Mouse (Mus musculus) CH12.LX (cell line): ENCODE results near the gene Bmx.

Experiments
- CHD2 ChIP-seq: IDR thresholded peaks from 2 replicates; pipeline ENCODE4 v1.6.1; 2011; ENCODE audit warnings: low read length, improper control_type of control experiment
- CTCF ChIP-seq, 2 experiments: IDR thresholded peaks in 1 of 2; conservative IDR thresholded peaks in 1 of 2; 2 replicates each; pipeline ENCODE4 v1.5.1; 2011 to 2012; ENCODE audit warnings: low read depth in 2 of 2, low read length in 2 of 2, improper control_type of control experiment in 1 of 2, inconsistent platforms in 1 of 2, mild to moderate bottlenecking in 1 of 2, moderate library complexity in 1 of 2
- EP300 ChIP-seq: IDR thresholded peaks from 2 replicates; pipeline ENCODE4 v1.6.1; 2011; ENCODE audit warnings: low read length, improper control_type of control experiment
- POLR2A ChIP-seq: IDR thresholded peaks from 2 replicates; pipeline ENCODE4 v1.6.1; 2011; ENCODE audit warnings: low read depth, mild to moderate bottlenecking, improper control_type of control experiment, low read length
- RAD21 ChIP-seq: IDR thresholded peaks from 2 replicates; pipeline ENCODE4 v1.6.1; 2011; ENCODE audit warnings: low read depth, mild to moderate bottlenecking, low read length, improper control_type of control experiment, moderate library complexity
- TBP ChIP-seq: conservative IDR thresholded peaks from 2 replicates; pipeline ENCODE4 v1.6.1; 2011; ENCODE audit warnings: low read depth, low read length, improper control_type of control experiment
- TCF12 ChIP-seq: IDR thresholded peaks from 2 replicates; pipeline ENCODE4 v1.6.1; 2014; ENCODE audit warnings: low read depth, mild to moderate bottlenecking, inconsistent platforms, low read length, improper control_type of control experiment

- TF ChIP-seq RAD21 = no peak
- no peak for TF ChIP-seq EP300
- no peak for TF ChIP-seq POLR2A
- no peak for TF ChIP-seq TCF12
- TF ChIP-seq TBP = no peak
- TF ChIP-seq CTCF (conservative IDR thresholded peaks at IDR 0.05 in 1 of 2, IDR thresholded peaks at IDR 0.05 in 1 of 2; ENCODE audit: low read depth in 2 of 2, low read length in 2 of 2) = no peak
- TF ChIP-seq CHD2 = no peak
Measured at GRCm38 (mm10) chrX:164280918-164281647, 23.1 kb upstream of the Bmx start.
